Mouse (Mus musculus): ENCODE data around the gene Dhrs7.
A peak's percentile ranks its signal among the peaks of the same experiment; 100 is the strongest.

Dhrs7 gene

DNA sequence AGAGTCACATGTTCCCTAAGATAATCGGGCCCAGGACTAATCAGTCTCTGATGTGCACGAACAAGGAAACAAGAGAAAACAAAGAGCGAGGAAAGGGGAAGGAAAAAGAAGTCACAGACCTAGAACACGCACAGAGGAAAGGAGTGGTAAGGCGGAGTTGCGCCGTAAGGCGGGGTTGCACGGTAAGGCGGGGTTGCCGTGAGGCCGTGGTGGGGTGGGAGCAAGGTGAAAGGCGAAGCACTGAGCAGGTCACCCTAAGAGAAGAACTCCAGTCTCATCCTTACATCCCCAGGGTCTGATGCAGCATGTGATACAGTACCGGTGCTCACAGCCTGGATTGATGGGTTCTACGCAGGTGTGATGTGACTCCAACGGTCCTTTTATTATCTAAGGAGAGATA lies 8.9 kb downstream of the Dhrs7 start:
- DNase-seq (ENCODE audit: low read depth, low spot score): no peak

DNA sequence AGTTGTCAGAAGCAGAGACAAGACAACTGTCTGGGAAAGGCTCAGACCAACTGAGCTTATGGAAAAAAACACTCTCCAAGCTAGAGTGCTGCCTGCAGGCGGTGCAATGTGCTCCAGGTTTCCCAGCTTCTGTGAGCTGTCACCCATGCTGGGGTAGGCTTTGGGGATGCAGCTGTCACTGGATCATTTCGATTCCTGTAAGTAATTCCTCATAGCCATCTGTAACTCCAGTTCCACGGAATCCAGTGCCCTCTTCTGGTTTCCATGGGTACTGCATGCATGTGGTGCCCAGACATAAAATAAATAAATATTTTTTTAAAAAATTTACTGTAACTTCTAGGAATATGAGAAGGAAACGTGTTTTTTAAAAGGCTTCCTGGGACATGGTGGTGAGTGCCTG lies 10.0 kb downstream of the Dhrs7 start:
- DNase-seq (ENCODE audit: low read depth, low spot score): peak; percentile 78

DNA sequence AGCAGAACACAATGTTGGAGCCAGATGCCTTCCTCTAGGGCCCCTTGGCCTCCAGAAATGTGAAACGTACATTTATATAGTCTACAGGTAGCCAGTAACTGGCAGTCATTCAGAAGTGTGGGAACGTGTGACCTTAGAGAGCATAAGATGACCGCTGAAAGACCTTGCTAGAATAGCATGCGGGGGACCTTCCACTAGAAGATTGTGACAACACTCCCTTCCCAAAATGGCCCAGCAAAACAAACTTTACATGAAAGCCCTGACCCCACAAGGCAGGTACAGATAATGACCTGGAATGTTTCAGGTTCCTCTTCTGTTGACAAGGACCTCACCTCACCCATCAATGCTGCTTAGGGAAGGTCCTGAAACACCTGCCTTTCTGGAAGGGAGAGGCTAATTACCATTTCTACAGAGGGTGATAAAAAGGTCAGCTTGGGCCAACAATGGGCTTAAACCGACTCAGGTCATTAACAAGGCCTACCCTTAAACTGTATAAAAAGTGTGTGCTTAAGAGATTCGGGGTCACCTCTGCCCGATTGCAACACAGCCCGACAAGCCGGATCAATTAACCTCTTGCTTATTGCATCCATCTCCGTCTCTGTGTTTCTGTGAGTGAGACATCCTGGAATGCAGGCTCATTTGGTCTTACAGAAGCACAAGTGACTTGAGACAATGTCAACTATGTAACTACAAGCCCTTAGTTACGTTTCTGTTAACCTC lies 14.9 kb downstream of the Dhrs7 start, which contains the start of gene Gm4756:
Gene Gm4756, minus strand, starts transcription at position 51 of the 720 bp plus-strand sequence.
- DNase-seq (ENCODE audit: low read depth, low spot score): no peak

DNA sequence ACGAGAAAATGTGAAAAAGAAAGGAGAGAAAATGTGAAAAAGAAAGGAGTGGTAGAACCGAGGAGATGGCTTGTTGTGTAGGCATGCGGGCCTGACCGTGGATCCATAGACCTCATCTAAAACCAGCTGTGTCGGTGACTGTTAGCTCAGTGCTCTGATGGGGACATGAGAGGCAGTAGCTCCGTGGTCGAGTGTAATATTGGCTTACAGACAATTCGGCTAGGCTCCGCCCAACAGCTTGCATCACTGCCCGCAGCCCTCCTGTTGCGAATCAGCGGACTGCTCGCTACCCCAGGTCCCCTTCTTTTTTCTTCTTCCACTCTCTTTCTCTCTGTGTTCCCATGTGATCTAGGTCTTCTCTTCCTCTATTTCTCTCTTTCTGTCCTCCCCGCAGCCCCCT lies 15.8 kb downstream of the Dhrs7 start:
- DNase-seq (ENCODE audit: low read depth, low spot score): no peak

DNA sequence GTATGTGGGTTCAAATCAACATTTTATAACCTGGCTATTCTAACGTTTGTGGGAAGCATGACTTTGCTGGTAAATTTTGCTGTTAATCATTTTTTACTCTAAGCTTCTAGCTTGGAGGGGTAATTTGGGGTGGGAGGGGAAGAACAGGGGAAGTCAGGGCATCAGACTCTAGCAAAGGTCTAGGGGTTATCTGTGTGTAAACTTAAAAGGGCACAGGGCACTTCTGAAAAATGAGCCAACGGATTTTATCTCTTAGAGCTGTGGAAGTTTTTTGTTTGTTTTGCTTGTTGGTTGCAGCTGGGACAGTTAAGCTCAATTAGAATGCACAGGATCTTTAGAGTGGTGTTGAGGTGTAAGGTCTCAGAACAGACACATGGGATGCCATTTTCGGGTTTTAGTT lies 26.7 kb downstream of the Dhrs7 start:
- no peak for DNase-seq (ENCODE audit: low read depth, low spot score)

DNA sequence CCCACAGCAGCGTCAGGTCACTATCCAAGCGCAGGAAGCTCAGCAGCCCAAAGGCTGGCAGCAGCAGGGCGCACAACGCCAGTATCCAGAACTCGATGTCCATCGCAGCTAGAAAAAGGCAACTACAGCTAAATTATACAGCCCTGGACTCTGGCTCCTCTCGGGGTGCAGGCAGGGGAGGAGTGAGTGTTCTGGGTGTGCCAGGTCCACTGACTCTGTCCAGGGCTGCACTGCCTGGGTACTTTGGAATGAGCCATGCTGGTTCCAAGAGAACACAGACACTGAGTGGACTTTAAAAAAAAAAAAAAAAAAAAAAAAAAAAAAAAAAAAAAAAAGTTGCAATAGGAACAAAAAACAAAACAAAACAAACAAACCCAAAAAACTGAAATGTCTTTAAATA lies 36.0 kb downstream of the Dhrs7 start:
- DNase-seq (ENCODE audit: low read depth, low spot score): no peak

DNA sequence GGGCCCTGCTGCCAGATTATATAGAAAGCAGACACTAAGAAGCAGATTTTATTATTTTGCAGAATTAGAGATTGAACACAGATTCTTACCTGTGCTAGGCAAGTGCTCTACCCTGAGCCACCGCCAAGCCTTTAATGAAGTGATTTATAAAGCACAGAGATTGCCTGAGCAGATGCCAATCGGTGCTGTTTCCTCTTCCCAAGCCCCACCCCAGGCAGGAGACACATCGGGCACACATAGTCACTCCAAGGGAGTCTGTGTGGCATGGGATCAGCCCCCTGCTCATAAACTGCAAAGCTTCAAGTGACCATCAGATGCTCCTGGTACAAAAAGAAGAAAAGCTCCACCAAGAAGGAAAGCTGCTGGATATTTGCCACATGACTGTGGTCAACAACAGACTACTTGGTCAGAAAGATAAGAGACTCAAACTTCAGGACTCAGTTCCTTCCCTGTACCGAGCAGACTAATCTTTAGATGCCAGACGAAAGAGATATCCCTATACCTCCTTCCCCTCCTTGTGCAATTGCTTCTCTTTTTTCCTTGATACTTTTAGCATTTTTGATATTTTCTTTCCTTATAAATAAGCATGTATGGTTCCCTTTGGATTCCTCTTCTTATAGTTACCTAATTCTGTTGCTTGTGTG lies 41.7 kb downstream of the Dhrs7 start:
- DNase-seq (ENCODE audit: low read depth, low spot score): no peak

DNA sequence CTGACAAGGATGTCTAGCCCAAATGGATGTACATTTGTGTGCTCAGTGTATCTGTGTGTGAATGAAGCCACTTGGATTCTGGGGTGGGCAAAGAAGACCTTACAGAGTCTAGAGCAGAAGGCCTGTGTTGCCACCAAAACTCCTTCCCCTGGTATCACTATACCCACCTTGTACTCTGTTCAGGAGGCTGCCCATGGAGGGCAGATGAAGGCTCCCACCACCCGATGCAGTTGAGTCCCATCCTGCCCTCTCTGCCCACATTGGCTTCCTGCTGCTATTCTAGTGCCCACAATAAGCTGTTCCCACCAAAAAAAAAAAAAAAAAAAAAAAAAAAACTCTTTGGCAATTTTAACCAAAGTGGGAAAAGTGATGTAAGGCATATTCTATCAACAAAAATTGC lies 43.3 kb downstream of the Dhrs7 start:
- DNase-seq (ENCODE audit: low read depth, low spot score): no peak

DNA sequence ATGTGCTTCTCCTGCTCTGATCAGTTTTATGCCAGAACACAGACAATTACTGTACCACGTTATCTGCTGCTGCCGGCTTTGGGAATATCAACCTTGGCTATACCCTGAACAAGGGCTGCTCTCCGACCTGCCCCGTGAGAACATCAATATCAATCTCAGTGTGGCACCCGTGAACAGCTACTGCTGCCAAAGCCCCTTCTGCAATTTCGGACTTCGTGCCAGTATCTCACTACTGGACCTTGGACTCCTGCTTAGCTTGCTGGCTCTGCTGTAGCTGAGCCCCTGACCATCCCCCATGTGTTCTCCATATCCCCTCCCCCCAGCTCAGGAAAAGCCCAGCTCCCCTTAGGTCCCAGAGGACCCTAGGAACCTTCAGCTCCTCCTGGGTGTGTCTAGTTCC lies 43.9 kb downstream of the Dhrs7 start:
- DNase-seq (ENCODE audit: low read depth, low spot score): no peak

DNA sequence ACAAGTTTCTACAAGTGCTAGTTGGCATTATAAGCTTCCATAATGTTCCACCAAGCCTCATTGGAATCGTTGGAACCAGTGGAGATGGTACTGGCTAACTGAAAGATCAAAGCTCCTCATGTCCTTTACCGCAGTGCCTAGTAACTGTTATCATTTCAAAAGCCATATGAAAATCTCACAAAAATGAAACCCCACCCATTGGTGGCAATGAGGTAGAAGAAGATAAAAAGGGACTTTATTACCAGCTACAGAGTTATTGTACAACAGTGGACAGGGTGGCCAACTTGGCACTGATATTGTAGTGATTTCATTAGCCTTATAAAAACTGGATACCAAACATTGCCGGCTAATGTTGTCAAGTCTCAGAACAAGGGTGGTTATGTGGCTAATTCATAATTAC lies 52.7 kb downstream of the Dhrs7 start:
- DNase-seq (ENCODE audit: low read depth, low spot score): no peak
